Mouse (Mus musculus): ENCODE results near the gene Col27a1.

- no peak for TF ChIP-seq EP300 (IDR thresholded peaks at IDR 0.05; ENCODE audit: low read depth)
- no peak for TF ChIP-seq CTCF (IDR thresholded peaks at IDR 0.05; ENCODE audit: low read depth)
Observed at GRCm38 (mm10) chr4:63226883-63227235, 13.1 kb downstream of the Col27a1 start.

All from heart, postnatal 0 days (tissue).